Mouse (Mus musculus): ENCODE data around the gene Chfr.
"Not testable (repeated sequence)": the region's sequence is repeated elsewhere in the genome, so short reads cannot be mapped to it uniquely, and the experiment has no call there.

GRCm38 (mm10) chr5:110122380-110122779 lies 13.3 kb upstream of the Chfr start:
- TF ChIP-seq CTCF (IDR thresholded peaks at IDR 0.05; ENCODE audit: low read depth, low read length); POLR2A (IDR thresholded peaks at IDR 0.05; ENCODE audit: extremely low read depth, insufficient read depth, low read length): not testable (repeated sequence)
